Mouse (Mus musculus): ENCODE data around the gene Fn1. TPM values are rescaled to one million over a fixed set of nuclear protein-coding genes. Genes with fewer than 3 reads are reported as not detected.

The Fn1 gene
- polyA plus RNA-seq, 2 experiments: 78.8 to 99.5 TPM

GRCm38 (mm10) chr1:71663242-71663641 is 10.2 kb upstream of the Fn1 start:
- DNase-seq (ENCODE audit: low read depth in 3 of 3, low spot score in 3 of 3) (no peak), ATAC-seq (ENCODE audit: insufficient read depth) (no peak)
- Histone ChIP-seq H3K4me1 (replicated peaks; ENCODE audit: control insufficient read depth in 2 of 2, insufficient read depth in 2 of 2, low read length in 1 of 2) (no peaks in the 10 kb centered on the region), H3K9ac (replicated peaks) (no peak overlapping the region), H3K27ac (no peak overlapping the region), H3K4me2 (ENCODE audit: low read depth) (no peak overlapping the region), H3K27me3 (ENCODE audit: control insufficient read depth, insufficient read depth, low read length) (no peaks in the 10 kb centered on the region), H3K36me3 (replicated peaks; ENCODE audit: control insufficient read depth, insufficient read depth, low read depth) (no peaks in the 10 kb centered on the region), H3K4me3 (ENCODE audit: insufficient read depth in 1 of 2, low read depth in 2 of 2, low read length in 2 of 2) (no peak overlapping the region), H3K9me3 (ENCODE audit: control insufficient read depth, low read length) (peaks cover 3% of the 10 kb centered on the region; the same call in 1 of the 2 replicates)
- WGBS (ENCODE audit: insufficient replicate concordance): 74% methylated on average over 6 of the region's 6 CpGs
- TF ChIP-seq EP300 (IDR thresholded peaks at IDR 0.05; ENCODE audit: low read depth) (no peak), CTCF (IDR thresholded peaks at IDR 0.05; ENCODE audit: low read depth) (no peak)

- H3K4me1 ChIP-seq (replicated peaks; ENCODE audit: control insufficient read depth in 2 of 2, insufficient read depth in 2 of 2, low read length in 1 of 2): no peaks in the 10 kb centered on the region; a peak in 1 of 4 replicates
- no peak overlapping the region for H3K4me2 ChIP-seq (ENCODE audit: low read depth)
- no peak overlapping the region for H3K9ac ChIP-seq (replicated peaks)
- no peak overlapping the region for H3K4me3 ChIP-seq (ENCODE audit: insufficient read depth in 1 of 2, low read depth in 2 of 2, low read length in 2 of 2)
- WGBS (ENCODE audit: insufficient replicate concordance): 68% methylated on average over 6 of the region's 6 CpGs
- DNase-seq (ENCODE audit: low read depth in 3 of 3, low spot score in 3 of 3) (no peak), ATAC-seq (ENCODE audit: insufficient read depth) (no peak)
- H3K9me3 ChIP-seq (ENCODE audit: control insufficient read depth, low read length): peaks cover 3% of the 10 kb centered on the region; the same call in 1 of the 2 replicates
- no peaks in the 10 kb centered on the region for H3K36me3 ChIP-seq (replicated peaks; ENCODE audit: control insufficient read depth, insufficient read depth, low read depth)
- H3K27ac ChIP-seq: no peak overlapping the region
- peaks cover 4% of the 10 kb centered on the region; the same call in 1 of the 2 replicates for H3K27me3 ChIP-seq (ENCODE audit: control insufficient read depth, insufficient read depth, low read length)
- TF ChIP-seq CTCF (IDR thresholded peaks at IDR 0.05; ENCODE audit: low read depth) (no peak), EP300 (IDR thresholded peaks at IDR 0.05; ENCODE audit: low read depth) (no peak)
These were observed 5.6 kb upstream of the Fn1 start for GRCm38 (mm10) chr1:71658632-71659031.

GRCm38 (mm10) chr1:71656309-71656708 is 3.3 kb upstream of the Fn1 start:
- H3K9ac ChIP-seq (replicated peaks): no peak overlapping the region
- no peaks in the 10 kb centered on the region for H3K9me3 ChIP-seq (ENCODE audit: control insufficient read depth, low read length)
- H3K27ac ChIP-seq: no peak overlapping the region
- no peak for TF ChIP-seq CTCF (IDR thresholded peaks at IDR 0.05; ENCODE audit: low read depth)
- no peak for TF ChIP-seq EP300 (IDR thresholded peaks at IDR 0.05; ENCODE audit: low read depth)
- DNase-seq (ENCODE audit: low read depth in 3 of 3, low spot score in 3 of 3) (no peak), ATAC-seq (ENCODE audit: insufficient read depth) (no peak)
- no peak overlapping the region for H3K4me3 ChIP-seq (ENCODE audit: insufficient read depth in 1 of 2, low read depth in 2 of 2, low read length in 2 of 2)
- no peaks in the 10 kb centered on the region for H3K36me3 ChIP-seq (replicated peaks; ENCODE audit: control insufficient read depth, insufficient read depth, low read depth)
- no peak overlapping the region for H3K4me2 ChIP-seq (ENCODE audit: low read depth)
- WGBS (ENCODE audit: insufficient replicate concordance): 42% methylated on average over 6 of the region's 6 CpGs
- H3K27me3 ChIP-seq (ENCODE audit: control insufficient read depth, insufficient read depth, low read length): peaks cover 24% of the 10 kb centered on the region
- no peaks in the 10 kb centered on the region; a peak in 1 of 4 replicates for H3K4me1 ChIP-seq (replicated peaks; ENCODE audit: control insufficient read depth in 2 of 2, insufficient read depth in 2 of 2, low read length in 1 of 2)

GRCm38 (mm10) chr1:71654221-71654620 is 1.2 kb upstream of the Fn1 start:
- Histone ChIP-seq H3K4me2 (ENCODE audit: low read depth) (peak overlapping the region; percentile 58), H3K9ac (replicated peaks) (no peak overlapping the region), H3K27me3 (ENCODE audit: control insufficient read depth, insufficient read depth, low read length) (peaks cover 28% of the 10 kb centered on the region), H3K27ac (no peak overlapping the region), H3K36me3 (replicated peaks; ENCODE audit: control insufficient read depth, insufficient read depth, low read depth) (no peaks in the 10 kb centered on the region), H3K4me1 (replicated peaks; ENCODE audit: control insufficient read depth in 2 of 2, insufficient read depth in 2 of 2, low read length in 1 of 2) (no peaks in the 10 kb centered on the region; a peak in 1 of 4 replicates), H3K4me3 (ENCODE audit: insufficient read depth in 1 of 2, low read depth in 2 of 2, low read length in 2 of 2) (peak overlapping the region in 1 of 2 experiments; percentile 68; a peak in 2 of 4 replicates), H3K9me3 (ENCODE audit: control insufficient read depth, low read length) (no peaks in the 10 kb centered on the region)
- TF ChIP-seq EP300 (IDR thresholded peaks at IDR 0.05; ENCODE audit: low read depth) (no peak), CTCF (IDR thresholded peaks at IDR 0.05; ENCODE audit: low read depth) (no peak)
- 17% methylated on average over 8 of the region's 8 CpGs for WGBS (ENCODE audit: insufficient replicate concordance)
- no peak for ATAC-seq (ENCODE audit: insufficient read depth)
- DNase-seq (ENCODE audit: low read depth in 3 of 3, low spot score in 3 of 3): no peak

- Histone ChIP-seq H3K4me2 (ENCODE audit: low read depth) (peak overlapping the region; percentile 58), H3K4me1 (replicated peaks; ENCODE audit: control insufficient read depth in 2 of 2, insufficient read depth in 2 of 2, low read length in 1 of 2) (no peaks in the 10 kb centered on the region; a peak in 1 of 4 replicates), H3K9ac (replicated peaks) (peak overlapping the region; percentile 23; the same call in 1 of the 2 replicates), H3K27me3 (ENCODE audit: control insufficient read depth, insufficient read depth, low read length) (peaks cover 28% of the 10 kb centered on the region), H3K36me3 (replicated peaks; ENCODE audit: control insufficient read depth, insufficient read depth, low read depth) (no peaks in the 10 kb centered on the region), H3K4me3 (ENCODE audit: insufficient read depth in 1 of 2, low read depth in 2 of 2, low read length in 2 of 2) (peak overlapping the region; percentile 50 to 68), H3K9me3 (ENCODE audit: control insufficient read depth, low read length) (no peaks in the 10 kb centered on the region), H3K27ac (no peak overlapping the region)
- DNase-seq (ENCODE audit: low read depth in 3 of 3, low spot score in 3 of 3) (no peak), ATAC-seq (ENCODE audit: insufficient read depth) (peak; percentile 4; the same call in 1 of the 2 replicates)
- WGBS (ENCODE audit: insufficient replicate concordance): under 1% methylated on average over 24 of the region's 24 CpGs
- TF ChIP-seq EP300 (IDR thresholded peaks at IDR 0.05; ENCODE audit: low read depth) (no peak), CTCF (IDR thresholded peaks at IDR 0.05; ENCODE audit: low read depth) (no peak)
These were observed 580 bp upstream of the Fn1 start for GRCm38 (mm10) chr1:71653400-71654159.
